Mouse (Mus musculus): ENCODE data around the gene Rbpjl. TPM values are rescaled to one million over a fixed set of nuclear protein-coding genes. Genes with fewer than 3 reads are reported as not detected.

Gene Rbpjl
- polyA plus RNA-seq, 1 experiment from 2014 or later = 0.06 TPM

GRCm38 (mm10) chr2:164458535-164458934 lies 55.6 kb downstream of the Rbpjl start:
- TF ChIP-seq CTCF (IDR thresholded peaks at IDR 0.05) = no peak
- DNase-seq (ENCODE audit: low read depth, low spot score) = no peak
- H3K27me3 ChIP-seq = no peaks in the 10 kb centered on the region
- ATAC-seq = no peak
- POLR2A ChIA-PET = interaction anchor here (1.4 kb wide), 1 partner anchor 31 kb away, joined by 3 read pairs; no protein-coding TSS in a partner anchor
- CTCF ChIA-PET = interaction anchor here (1.1 to 1.6 kb wide), 6 partner anchors 36 to 72 kb away, joined by 3 to 4 read pairs (median 3); no protein-coding TSS in a partner anchor
- in situ Hi-C loops (cut with MboI; ENCODE audit: low pct_unique_long_range_greater_than_20kb) = loop anchor here (5.0 kb wide), 1 partner anchor 41 kb away; no protein-coding TSS in a partner anchor

- ChIA-PET POLR2A (interaction anchor here (0.6 to 1.9 kb wide), 11 partner anchors 14 to 1054 kb away, joined by 3 to 4 read pairs (median 3); no protein-coding TSS in a partner anchor), CTCF (interaction anchor here (0.6 to 2.2 kb wide), 20 partner anchors 9 to 102 kb away, joined by 3 to 18 read pairs (median 4); partner anchors contain the start of gene Trp53tg5)
- ATAC-seq = peak; percentile 81
- in situ Hi-C loops (cut with MboI; ENCODE audit: low pct_unique_long_range_greater_than_20kb) = loop anchor here (5.0 kb wide), 1 partner anchor 56 kb away; no protein-coding TSS in a partner anchor
- peak; percentile 91 for DNase-seq (ENCODE audit: low read depth, low spot score)
- H3K27me3 ChIP-seq = no peaks in the 10 kb centered on the region
- TF ChIP-seq CTCF (IDR thresholded peaks at IDR 0.05) = peak; percentile 87
Measured at GRCm38 (mm10) chr2:164460745-164461551, 58.0 kb downstream of the Rbpjl start, which contains the start of gene Gm20458. Gene Gm20458, plus strand, starts transcription at chr2:164460967.

Other genes with a start within 250 kb of the Rbpjl start
- not detected for gene Kcns1, start 232.0 kb upstream of the Rbpjl start, polyA plus RNA-seq (2021)
- gene Wfdc5, start 220.4 kb upstream of the Rbpjl start, polyA plus RNA-seq (2021) = 0.05 TPM
- not detected for gene Wfdc12, start 212.5 kb upstream of the Rbpjl start, polyA plus RNA-seq (2021)
- gene Wfdc15a, start 203.0 kb upstream of the Rbpjl start, polyA plus RNA-seq (2021) = not detected
- not detected for gene Wfdc15b, start 181.5 kb upstream of the Rbpjl start, polyA plus RNA-seq (2021)
- not detected for gene Svs2, start 164.7 kb upstream of the Rbpjl start, polyA plus RNA-seq (2021)
- gene Svs3b, start 146.5 kb upstream of the Rbpjl start, polyA plus RNA-seq (2021) = not detected
- not detected for gene Svs4, start 124.7 kb upstream of the Rbpjl start, polyA plus RNA-seq (2021)
- gene Svs3a, start 113.9 kb upstream of the Rbpjl start, polyA plus RNA-seq (2021) = not detected
- gene Svs6, start 86.4 kb upstream of the Rbpjl start, polyA plus RNA-seq (2021) = not detected
- gene Svs5, start 70.4 kb upstream of the Rbpjl start, polyA plus RNA-seq (2021) = not detected
- 149 TPM for gene Slpi, start 14.0 kb upstream of the Rbpjl start, polyA plus RNA-seq (2021)
- gene Matn4, start 2.0 kb downstream of the Rbpjl start, polyA plus RNA-seq (2021) = 0.10 TPM
- gene Sdc4, start 40.7 kb downstream of the Rbpjl start, polyA plus RNA-seq (2021) = 672 TPM
- 55.1 TPM for gene Sys1, start 53.8 kb downstream of the Rbpjl start, polyA plus RNA-seq (2021)
- gene Gm20458, start 57.8 kb downstream of the Rbpjl start, polyA plus RNA-seq (2021) = 18.5 TPM
- 0.39 TPM for gene Trp53tg5, start 70.6 kb downstream of the Rbpjl start, polyA plus RNA-seq (2021)
- 48.8 TPM for gene Dbndd2, start 83.0 kb downstream of the Rbpjl start, polyA plus RNA-seq (2021)
- 136 TPM for gene Pigt, start 94.4 kb downstream of the Rbpjl start, polyA plus RNA-seq (2021)
- 0.15 TPM for gene Wfdc2, start 159.3 kb downstream of the Rbpjl start, polyA plus RNA-seq (2021)
- not detected for gene Spint3, start 170.3 kb downstream of the Rbpjl start, polyA plus RNA-seq (2021)
- gene Wfdc6a, start 182.3 kb downstream of the Rbpjl start, polyA plus RNA-seq (2021) = not detected
- gene Eppin, start 190.5 kb downstream of the Rbpjl start, polyA plus RNA-seq (2021) = not detected
- gene Wfdc6b, start 210.4 kb downstream of the Rbpjl start, polyA plus RNA-seq (2021) = not detected
- gene Wfdc8, start 210.5 kb downstream of the Rbpjl start, polyA plus RNA-seq (2021) = not detected
- gene Wfdc16, start 235.7 kb downstream of the Rbpjl start, polyA plus RNA-seq (2021) = not detected